Mouse (Mus musculus) hindbrain, embryonic 15.5 days (tissue): ENCODE data around the gene Ptgfrn. TPM values are rescaled to one million over a fixed set of nuclear protein-coding genes. Genes with fewer than 3 reads are reported as not detected.

Experiments used
- ATAC-seq: fragments of 200-750 bp; cut with Nextera tagmentation; 2 replicates; pipeline ENCODE4 v1.8.0; 2017; ENCODE audit warnings: low read depth, moderate number of reproducible peaks, moderate TSS enrichment; ENCODE audit not compliant: low FRiP score
- H3K27ac ChIP-seq: fragments of 300-500 bp; sonication (generic); replicated peaks from 2 replicates; pipeline ENCODE4 v1.5.1; 2015; ENCODE audit warnings: mild to moderate bottlenecking, inconsistent platforms
- H3K27me3 ChIP-seq: fragments of 300-500 bp; sonication (generic); 2 replicates; pipeline ENCODE4 v1.6.1; 2015; ENCODE audit warnings: control low read depth, inconsistent platforms
- H3K36me3 ChIP-seq: fragments of 300-500 bp; sonication (generic); 2 replicates; pipeline ENCODE4 v1.6.1; 2015; ENCODE audit warnings: control low read depth, inconsistent platforms
- H3K4me1 ChIP-seq: fragments of 300-500 bp; sonication (generic); replicated peaks from 2 replicates; pipeline ENCODE4 v1.6.1; 2015; ENCODE audit warnings: control low read depth, inconsistent platforms
- H3K4me2 ChIP-seq: fragments of 300-500 bp; sonication (generic); 2 replicates; pipeline ENCODE4 v1.6.1; 2015; ENCODE audit warnings: moderate library complexity, mild to moderate bottlenecking, inconsistent platforms
- H3K4me3 ChIP-seq: fragments of 300-500 bp; sonication (generic); 2 replicates; pipeline ENCODE4 v1.5.1; 2015; ENCODE audit warnings: mild to moderate bottlenecking, inconsistent platforms
- H3K9ac ChIP-seq: fragments of 300-500 bp; sonication (generic); 2 replicates; pipeline ENCODE4 v1.6.1; 2015; ENCODE audit warnings: inconsistent platforms
- H3K9me3 ChIP-seq: fragments of 300-500 bp; sonication (generic); 2 replicates; pipeline ENCODE4 v1.6.1; 2016; ENCODE audit warnings: control low read depth, inconsistent platforms
- WGBS: fragments of 180-500 bp; shearing (Covaris S2); methylation state at CpG from one replicate; pipeline ENCODE4 v1.1.7; 2015; 5-methylcytosine and 5-hydroxymethylcytosine counted together
- polyA plus RNA-seq: library from polyadenylated mRNA; unstranded; fragments of >200 nt; fragmentation: Nextera tagmentation; extraction: Ambion mirVana; gene quantifications from 2 replicates; pipeline ENCODE4 v1.2.1, GENCODE M21; 2015

Ptgfrn gene
- polyA plus RNA-seq, 1 experiment from 2014 or later: 2.4 TPM

DNA sequence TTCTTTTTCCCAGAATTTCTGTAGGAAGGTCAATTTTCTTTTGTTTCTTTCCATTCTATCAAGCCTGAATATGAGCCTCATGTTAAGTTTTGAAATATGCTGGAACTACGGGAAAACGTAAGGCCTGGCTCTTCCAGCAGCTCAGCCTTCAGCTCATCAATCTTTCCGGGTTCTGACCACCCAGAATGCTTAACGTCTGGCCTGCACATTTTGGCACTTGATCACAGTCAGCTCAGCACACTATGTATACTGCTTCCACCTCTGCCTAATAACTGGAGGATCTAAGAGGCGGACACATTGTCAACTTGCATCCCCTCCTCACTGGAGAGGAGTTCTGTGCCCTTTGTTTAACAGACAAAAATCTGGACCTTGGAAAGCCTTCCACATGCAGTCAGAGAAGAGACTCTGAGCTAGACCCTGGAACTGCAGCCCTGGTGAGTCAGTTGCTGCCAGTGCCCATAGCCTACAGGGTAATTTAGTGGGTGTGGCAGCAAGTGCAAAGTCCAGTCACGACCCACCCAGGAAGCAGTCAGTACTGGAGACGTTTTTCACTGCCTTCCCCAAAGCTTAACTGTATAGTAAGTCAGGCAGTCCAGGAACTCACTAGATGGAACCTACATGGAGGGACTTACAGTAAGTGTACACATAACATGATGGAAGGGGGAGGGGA, 1.9 kb upstream of the Ptgfrn start:
- WGBS: 40% methylated on average over 7 of the region's 7 CpGs
- no peak for ATAC-seq

DNA sequence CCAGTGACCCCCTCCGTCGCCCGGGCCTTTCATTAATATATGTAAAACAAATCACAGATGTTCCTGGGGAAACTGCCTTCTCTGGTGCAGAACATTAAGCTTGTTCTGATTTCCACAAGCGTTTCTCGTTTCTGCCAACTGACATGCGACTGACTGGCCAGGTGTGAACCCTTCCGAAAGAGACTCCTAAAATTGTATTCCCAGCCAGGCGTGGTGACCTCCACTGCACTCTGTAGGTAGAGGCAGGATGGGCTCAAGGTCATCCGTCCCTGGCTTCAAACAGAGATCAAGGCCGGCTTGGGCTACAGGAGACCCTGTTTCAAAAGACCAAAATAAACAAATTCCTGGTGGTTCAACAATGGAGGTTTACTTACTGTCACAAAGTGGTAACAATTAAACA, 1.2 kb upstream of the Ptgfrn start:
- H3K9ac ChIP-seq: no peak overlapping the region
- H3K36me3 ChIP-seq: no peaks in the 10 kb centered on the region
- no peak for ATAC-seq
- H3K4me1 ChIP-seq: peaks cover 29% of the 10 kb centered on the region
- H3K4me3 ChIP-seq: no peak overlapping the region
- no peaks in the 10 kb centered on the region for H3K27me3 ChIP-seq
- 54% methylated on average over 10 of the region's 10 CpGs for WGBS
- no peak overlapping the region for H3K27ac ChIP-seq
- no peak overlapping the region for H3K4me2 ChIP-seq
- H3K9me3 ChIP-seq: no peaks in the 10 kb centered on the region

More for the DNA sequence above, 1.9 kb upstream of the Ptgfrn start:
- Histone ChIP-seq H3K36me3 (no peaks in the 10 kb centered on the region), H3K9ac (no peak overlapping the region), H3K4me3 (no peak overlapping the region), H3K9me3 (no peaks in the 10 kb centered on the region), H3K4me1 (peaks cover 25% of the 10 kb centered on the region), H3K27me3 (no peaks in the 10 kb centered on the region), H3K27ac (no peak overlapping the region), H3K4me2 (no peak overlapping the region)

DNA sequence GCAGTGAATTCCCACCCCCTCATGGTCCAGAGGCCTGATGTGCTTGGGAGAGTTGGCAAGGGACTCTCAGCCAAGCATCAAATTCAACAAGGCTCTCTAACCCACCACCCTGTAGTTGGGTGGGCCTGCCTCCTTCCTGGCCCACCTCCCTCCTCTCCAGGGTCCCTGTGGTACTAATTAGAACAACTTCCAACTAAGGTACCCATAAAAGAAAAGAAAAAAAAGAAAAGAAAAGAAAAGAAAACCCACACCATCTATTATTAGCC, 693 bp upstream of the Ptgfrn start:
- no peak overlapping the region for H3K27ac ChIP-seq
- no peaks in the 10 kb centered on the region for H3K27me3 ChIP-seq
- peaks cover 33% of the 10 kb centered on the region for H3K4me1 ChIP-seq
- H3K4me2 ChIP-seq: peak overlapping the region; percentile 88
- H3K9me3 ChIP-seq: no peaks in the 10 kb centered on the region
- H3K36me3 ChIP-seq: no peaks in the 10 kb centered on the region
- peak overlapping the region; percentile 70; the same call in 1 of the 2 replicates for H3K9ac ChIP-seq
- ATAC-seq: no peak; the same call in 1 of the 2 replicates
- peak overlapping the region; percentile 59 for H3K4me3 ChIP-seq

DNA sequence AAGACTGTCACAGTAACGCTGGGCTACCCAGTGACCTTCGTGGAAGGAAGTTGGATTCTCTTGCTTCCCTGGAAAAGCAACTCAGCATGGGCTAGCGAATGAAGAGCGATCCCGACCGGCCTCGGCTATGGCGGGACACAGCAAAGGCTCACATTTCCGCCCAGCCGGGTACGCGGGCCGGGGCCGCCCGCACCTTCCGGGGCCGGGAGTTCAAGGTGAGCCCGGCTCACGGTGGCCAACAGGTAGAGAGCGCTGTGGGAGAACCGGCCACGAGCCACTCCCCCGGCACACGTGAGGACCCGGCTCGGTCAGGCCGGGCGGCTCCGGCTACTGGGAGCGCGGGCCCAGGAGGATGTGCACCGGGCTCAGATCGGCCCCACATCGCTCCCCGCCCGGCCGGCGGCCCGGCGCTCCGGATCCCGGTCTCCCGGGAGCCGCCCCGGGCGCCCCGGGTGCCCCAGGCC, 488 bp downstream of the Ptgfrn start:
- no peaks in the 10 kb centered on the region for H3K27me3 ChIP-seq
- no peaks in the 10 kb centered on the region for H3K36me3 ChIP-seq
- peak overlapping the region; percentile 59 for H3K4me3 ChIP-seq
- peak overlapping the region; percentile 70 for H3K9ac ChIP-seq
- H3K4me2 ChIP-seq: peak overlapping the region; percentile 88
- H3K9me3 ChIP-seq: no peaks in the 10 kb centered on the region
- H3K27ac ChIP-seq: peak overlapping the region; percentile 59
- peak; percentile 51 for ATAC-seq
- peaks cover 45% of the 10 kb centered on the region for H3K4me1 ChIP-seq
- under 1% methylated on average over 31 of the region's 47 CpGs for WGBS

DNA sequence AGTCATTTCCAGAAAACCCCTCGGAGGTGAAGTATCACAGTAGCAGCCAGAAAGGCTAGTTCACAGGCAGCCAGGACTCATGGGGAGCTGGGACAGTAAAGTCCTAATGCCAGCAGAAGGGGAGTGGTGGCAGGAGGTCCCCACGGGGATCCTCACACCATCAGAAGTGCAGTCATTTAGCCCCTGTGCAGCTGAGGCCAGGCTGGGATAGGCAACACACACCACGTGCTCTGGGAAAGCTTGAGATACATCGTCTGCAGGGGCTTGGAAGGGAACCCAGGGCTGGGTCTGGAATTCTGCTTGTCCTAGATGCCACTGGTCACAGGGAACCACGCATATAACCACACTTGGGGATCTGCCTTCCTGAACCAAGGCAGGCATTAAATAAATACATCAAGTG, 1.2 kb downstream of the Ptgfrn start:
- H3K9ac ChIP-seq: peak overlapping the region; percentile 70
- peaks cover 53% of the 10 kb centered on the region for H3K4me1 ChIP-seq
- no peaks in the 10 kb centered on the region for H3K36me3 ChIP-seq
- H3K27ac ChIP-seq: no peak overlapping the region
- peak overlapping the region; percentile 59 for H3K4me3 ChIP-seq
- 17% methylated on average over 5 of the region's 5 CpGs for WGBS
- no peak for ATAC-seq
- H3K9me3 ChIP-seq: no peaks in the 10 kb centered on the region
- peak overlapping the region; percentile 88 for H3K4me2 ChIP-seq
- no peaks in the 10 kb centered on the region for H3K27me3 ChIP-seq

DNA sequence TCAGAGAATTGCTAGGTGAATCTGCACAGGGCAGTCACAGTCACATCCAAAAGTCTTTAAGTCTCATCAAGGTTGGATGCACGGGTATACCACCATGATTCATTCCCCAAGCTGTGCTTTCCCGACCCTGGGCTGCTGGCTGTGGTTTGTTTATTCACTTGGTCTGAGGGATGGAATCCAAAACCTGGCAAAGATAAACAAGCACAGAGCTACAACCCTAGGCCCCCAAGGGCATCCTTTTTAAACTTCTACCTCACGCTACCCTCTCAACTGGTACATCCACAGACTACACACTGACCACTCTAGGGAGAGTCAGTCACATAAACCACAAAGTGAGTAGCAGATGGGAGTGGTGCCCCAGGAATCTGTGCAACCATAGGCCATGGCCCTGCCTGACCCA, 1.8 kb downstream of the Ptgfrn start:
- Histone ChIP-seq H3K4me3 (peak overlapping the region; percentile 59; the same call in 1 of the 2 replicates), H3K9ac (peak overlapping the region; percentile 70; the same call in 1 of the 2 replicates)

DNA sequence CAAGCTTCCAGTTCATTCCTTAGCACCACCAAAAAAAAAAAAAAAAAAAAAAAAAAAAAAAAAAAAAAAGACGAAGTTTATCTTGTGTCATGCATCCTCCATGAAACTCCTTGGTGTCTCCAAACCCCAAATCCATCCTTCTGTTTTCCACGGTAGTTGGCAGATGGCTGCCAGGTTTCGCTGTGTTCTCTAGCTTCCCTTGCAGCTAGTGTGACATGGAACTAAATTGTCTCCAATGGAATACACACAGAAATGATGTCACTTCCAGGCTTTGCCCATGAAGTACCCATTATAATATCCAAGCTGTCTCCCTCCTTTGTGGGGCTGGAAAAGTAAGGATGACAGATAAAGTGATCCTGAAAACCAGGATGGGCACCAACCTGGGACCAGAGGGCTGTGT, 3.8 kb downstream of the Ptgfrn start:
- no peak overlapping the region for H3K4me3 ChIP-seq
- H3K4me1 ChIP-seq: peaks cover 53% of the 10 kb centered on the region
- no peaks in the 10 kb centered on the region for H3K27me3 ChIP-seq
- no peaks in the 10 kb centered on the region for H3K36me3 ChIP-seq
- no peaks in the 10 kb centered on the region for H3K9me3 ChIP-seq
- WGBS: 79% methylated on average over 3 of the region's 3 CpGs
- no peak overlapping the region for H3K4me2 ChIP-seq
- ATAC-seq: no peak
- H3K27ac ChIP-seq: no peak overlapping the region
- no peak overlapping the region for H3K9ac ChIP-seq

More for the DNA sequence above, 1.8 kb downstream of the Ptgfrn start:
- ATAC-seq: no peak
- Histone ChIP-seq H3K27me3 (no peaks in the 10 kb centered on the region), H3K9me3 (no peaks in the 10 kb centered on the region), H3K4me2 (peak overlapping the region; percentile 88), H3K4me1 (peaks cover 53% of the 10 kb centered on the region), H3K36me3 (no peaks in the 10 kb centered on the region), H3K27ac (no peak overlapping the region)
- WGBS: 69% methylated on average over 3 of the region's 3 CpGs

DNA sequence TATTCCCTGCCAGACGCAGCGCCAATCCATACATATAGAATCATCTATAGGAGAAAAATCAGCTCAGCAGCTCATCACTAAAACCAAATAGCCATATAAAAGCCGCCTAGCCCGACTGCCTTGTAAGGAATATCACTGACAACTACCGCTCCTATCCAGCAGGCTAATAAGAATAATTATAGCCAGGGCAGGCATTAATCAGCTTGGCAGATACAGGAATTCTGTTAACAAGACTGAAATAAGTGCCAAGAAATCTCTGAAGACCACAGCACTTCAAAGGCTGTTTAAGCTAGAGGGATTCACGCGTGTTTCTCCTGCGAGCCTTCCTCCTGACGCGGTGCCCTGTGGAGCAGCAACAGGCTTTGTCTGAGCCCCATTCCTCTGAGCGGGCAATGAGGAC, 4.6 kb downstream of the Ptgfrn start:
- no peak overlapping the region for H3K27ac ChIP-seq
- no peaks in the 10 kb centered on the region for H3K9me3 ChIP-seq
- no peak overlapping the region for H3K4me3 ChIP-seq
- H3K4me1 ChIP-seq: peaks cover 48% of the 10 kb centered on the region
- WGBS: 52% methylated on average over 11 of the region's 11 CpGs
- H3K4me2 ChIP-seq: no peak overlapping the region
- no peak for ATAC-seq
- H3K9ac ChIP-seq: no peak overlapping the region
- H3K27me3 ChIP-seq: no peaks in the 10 kb centered on the region
- no peaks in the 10 kb centered on the region for H3K36me3 ChIP-seq

DNA sequence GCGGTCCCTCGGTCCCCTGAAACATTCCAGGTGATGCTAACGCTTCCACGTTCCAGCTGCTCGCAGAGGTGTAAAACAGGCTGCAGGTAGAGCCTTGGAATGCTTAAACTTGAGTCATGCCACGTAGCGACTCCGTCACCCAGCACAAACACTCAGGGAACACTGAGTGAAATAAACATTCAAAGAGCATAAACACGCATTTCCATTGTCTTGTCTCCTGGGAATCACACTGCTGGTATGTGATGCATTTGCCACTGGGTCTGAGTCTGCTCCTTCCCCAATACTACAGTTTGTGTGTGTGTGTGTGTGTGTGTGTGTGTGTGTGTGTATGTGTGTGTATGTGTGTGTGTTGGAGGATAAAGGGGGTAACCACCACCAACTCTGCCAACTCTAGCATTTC, 5.2 kb downstream of the Ptgfrn start:
- Histone ChIP-seq H3K4me1 (peaks cover 46% of the 10 kb centered on the region), H3K9me3 (no peaks in the 10 kb centered on the region)

DNA sequence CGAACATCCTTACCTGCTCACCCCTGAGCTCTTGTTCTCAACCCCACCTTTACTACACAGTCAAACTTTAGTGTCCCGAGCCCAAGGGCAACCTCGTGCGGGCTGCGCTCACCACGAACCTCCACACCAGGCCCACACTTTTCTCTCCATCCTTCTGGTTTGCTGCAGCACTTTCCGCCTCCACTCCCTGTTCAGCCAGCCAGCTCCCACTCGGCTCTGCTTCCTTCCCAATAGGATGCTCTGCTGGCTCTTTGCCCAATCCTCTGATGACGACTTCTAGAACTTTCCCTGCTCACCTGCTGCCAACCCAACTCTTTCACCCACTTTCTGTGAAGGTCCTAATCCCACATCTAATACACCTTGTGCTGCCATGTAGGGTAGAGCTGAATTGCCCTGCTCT, 6.3 kb downstream of the Ptgfrn start:
- no peak for ATAC-seq
- H3K27ac ChIP-seq: no peak overlapping the region
- no peak overlapping the region for H3K4me3 ChIP-seq
- no peak overlapping the region for H3K9ac ChIP-seq
- no peaks in the 10 kb centered on the region for H3K27me3 ChIP-seq
- no peak overlapping the region for H3K4me2 ChIP-seq
- H3K36me3 ChIP-seq: no peaks in the 10 kb centered on the region
- 86% methylated on average over 9 of the region's 9 CpGs for WGBS
- H3K9me3 ChIP-seq: no peaks in the 10 kb centered on the region
- peaks cover 43% of the 10 kb centered on the region for H3K4me1 ChIP-seq

More for the DNA sequence above, 5.2 kb downstream of the Ptgfrn start:
- H3K36me3 ChIP-seq: no peaks in the 10 kb centered on the region
- no peaks in the 10 kb centered on the region for H3K27me3 ChIP-seq
- 81% methylated on average over 9 of the region's 9 CpGs for WGBS
- H3K27ac ChIP-seq: no peak overlapping the region
- H3K9ac ChIP-seq: no peak overlapping the region
- no peak for ATAC-seq
- no peak overlapping the region for H3K4me2 ChIP-seq
- H3K4me3 ChIP-seq: no peak overlapping the region

DNA sequence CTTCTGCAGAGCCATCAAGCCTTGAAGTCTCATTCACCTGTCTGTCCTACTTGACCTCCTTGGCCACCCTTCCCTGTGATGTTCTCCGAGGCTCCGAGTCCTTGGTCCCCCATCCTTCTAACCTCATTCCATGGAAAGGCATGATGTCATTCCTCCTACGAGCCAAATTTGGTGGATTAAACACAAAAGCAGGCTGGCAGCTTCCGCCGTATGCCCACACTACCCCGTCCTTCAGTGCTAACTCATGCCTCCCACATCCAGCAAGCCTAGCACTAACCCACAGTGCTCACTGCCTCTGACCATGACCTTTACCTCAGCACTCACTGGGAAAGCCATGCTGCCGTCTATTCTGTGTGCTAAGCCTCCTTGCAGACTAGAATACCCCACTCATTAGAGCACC, 8.0 kb downstream of the Ptgfrn start:
- no peak overlapping the region for H3K27ac ChIP-seq
- H3K4me1 ChIP-seq: peaks cover 33% of the 10 kb centered on the region
- no peak for ATAC-seq
- no peak overlapping the region for H3K4me2 ChIP-seq
- H3K4me3 ChIP-seq: no peak overlapping the region
- no peaks in the 10 kb centered on the region for H3K9me3 ChIP-seq
- no peaks in the 10 kb centered on the region for H3K27me3 ChIP-seq
- no peaks in the 10 kb centered on the region for H3K36me3 ChIP-seq
- no peak overlapping the region for H3K9ac ChIP-seq
- WGBS: 87% methylated on average over 7 of the region's 7 CpGs

DNA sequence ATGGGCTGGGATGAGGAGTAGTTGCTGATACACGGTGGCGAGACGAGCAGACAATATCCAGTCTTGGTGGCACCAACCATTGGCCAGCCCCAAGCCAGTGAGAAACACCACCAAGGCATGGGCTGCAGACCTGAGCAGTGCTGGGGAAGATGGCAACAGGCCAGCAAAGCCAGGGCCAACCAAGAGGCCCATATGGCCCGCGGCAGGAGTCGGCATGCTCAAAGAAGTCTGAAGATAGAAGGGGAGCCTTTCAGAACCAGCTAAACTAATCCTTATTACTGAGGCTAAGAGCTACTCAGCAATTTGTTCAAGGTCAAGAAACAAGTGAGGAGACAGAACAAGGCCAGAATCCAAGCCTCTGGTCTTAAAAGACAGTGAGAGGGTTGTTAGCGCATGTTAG, 8.9 kb downstream of the Ptgfrn start:
- no peak overlapping the region for H3K4me3 ChIP-seq
- H3K9ac ChIP-seq: no peak overlapping the region
- peaks cover 28% of the 10 kb centered on the region for H3K4me1 ChIP-seq
- ATAC-seq: no peak
- no peaks in the 10 kb centered on the region for H3K9me3 ChIP-seq
- H3K36me3 ChIP-seq: no peaks in the 10 kb centered on the region
- no peak overlapping the region for H3K27ac ChIP-seq
- WGBS: 85% methylated on average over 7 of the region's 7 CpGs
- no peak overlapping the region for H3K4me2 ChIP-seq
- H3K27me3 ChIP-seq: no peaks in the 10 kb centered on the region
